Mouse (Mus musculus) lung, embryonic 14.5 days (tissue): Measurements from ENCODE around the gene Wdr47. TPM values are rescaled to one million over a fixed set of nuclear protein-coding genes. Genes with fewer than 3 reads are reported as not detected.

Experiments
- ATAC-seq: fragments of 200-750 bp; cut with Nextera tagmentation; 2 replicates; pipeline ENCODE4 v1.8.0; 2017; ENCODE audit warnings: mild to moderate bottlenecking, moderate TSS enrichment, moderate library complexity; ENCODE audit not compliant: insufficient read depth
- DNase-seq: peaks from one replicate; pipeline ENCODE4 v3.0.0-alpha.2; 2015
- H3K27ac ChIP-seq: fragments of 300-500 bp; sonication (generic); 2 replicates; pipeline ENCODE4 v1.5.1; 2014; ENCODE audit warnings: low read depth, mild to moderate bottlenecking, moderate library complexity
- H3K27me3 ChIP-seq: fragments of 300-500 bp; sonication (generic); 2 replicates; pipeline ENCODE4 v1.6.1; 2014; ENCODE audit warnings: low read length, control low read depth; ENCODE audit not compliant: insufficient read depth
- H3K36me3 ChIP-seq: fragments of 300-500 bp; sonication (generic); 2 replicates; pipeline ENCODE4 v1.6.1; 2014; ENCODE audit warnings: control low read depth; ENCODE audit not compliant: insufficient read depth
- H3K4me1 ChIP-seq: fragments of 300-500 bp; sonication (generic); 2 replicates; pipeline ENCODE4 v1.6.1; 2014; ENCODE audit warnings: antibody characterized with exemption, control low read depth; ENCODE audit not compliant: insufficient read depth
- H3K4me2 ChIP-seq: fragments of 300-500 bp; sonication (generic); 2 replicates; pipeline ENCODE4 v1.6.1; 2014; ENCODE audit warnings: mild to moderate bottlenecking
- H3K4me3 ChIP-seq: fragments of 300-500 bp; sonication (generic); 2 replicates; pipeline ENCODE4 v1.5.1; 2014; ENCODE audit warnings: low read depth, low read length
- H3K9ac ChIP-seq: fragments of 300-500 bp; sonication (generic); 2 replicates; pipeline ENCODE4 v1.6.1; 2014
- H3K9me3 ChIP-seq: fragments of 300-500 bp; sonication (generic); 2 replicates; pipeline ENCODE4 v1.6.1; 2016; ENCODE audit warnings: low read depth, low read length, control low read depth
- CTCF ChIP-seq: IDR thresholded peaks from 2 replicates; pipeline ENCODE4 v1.5.1; 2016; ENCODE audit warnings: antibody characterized with exemption, low read depth
- WGBS: fragments of 180-500 bp; shearing (Covaris S2); extraction: QIAGEN DNeasy Blood & Tissue Kit; methylation state at CpG from one replicate; pipeline ENCODE4 v1.1.7; 2014; 5-methylcytosine and 5-hydroxymethylcytosine counted together
- polyA plus RNA-seq: library from polyadenylated mRNA; unstranded; fragments of >200 nt; fragmentation: Nextera tagmentation; extraction: Ambion mirVana; gene quantifications from 2 replicates; pipeline ENCODE4 v1.2.1, GENCODE M21; 2014

The Wdr47 gene
- polyA plus RNA-seq, 1 experiment from 2014 or later = 10.7 TPM

DNA sequence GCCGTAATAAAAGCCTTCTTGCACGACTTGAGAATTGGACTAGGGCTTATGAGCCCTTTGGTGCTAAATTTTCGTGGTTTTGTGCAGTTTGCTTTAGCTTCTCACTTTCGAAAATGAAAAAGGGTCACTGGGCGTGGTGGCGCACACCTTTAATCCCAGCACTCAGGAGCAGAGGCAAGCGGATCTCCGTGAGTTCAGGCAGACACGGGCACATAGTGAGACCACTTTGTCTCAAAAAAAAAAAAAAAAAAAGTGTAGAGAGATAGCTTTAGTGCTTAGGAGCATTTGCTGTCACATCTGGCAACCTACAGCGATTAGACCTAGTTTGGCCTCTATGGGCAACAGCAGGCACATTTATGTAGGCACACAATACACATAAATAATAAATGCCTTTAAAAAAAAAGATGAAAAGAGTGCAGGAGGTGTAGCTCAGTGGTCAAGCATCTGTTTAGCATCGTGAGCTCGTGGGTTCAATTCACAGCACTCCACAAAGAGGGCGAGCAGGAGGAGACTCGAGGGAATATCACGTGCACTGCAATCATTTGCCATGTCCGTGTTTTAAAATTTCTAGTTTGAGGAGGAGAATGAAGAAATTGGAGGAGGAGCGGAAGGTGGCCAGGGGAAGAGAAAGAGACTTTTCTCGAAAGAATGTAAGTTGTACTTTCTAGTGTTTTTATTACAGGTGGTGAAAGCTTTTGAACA lies 18.6 kb upstream of the Wdr47 start:
- DNase-seq (peak; percentile 31), ATAC-seq (no peak)
- Histone ChIP-seq H3K4me1 (0 out of 2 replicates have a peak, but pooled peaks cover 3% of the 10 kb centered on the region), H3K4me3 (peak overlapping the region; percentile 58), H3K9me3 (no peaks in the 10 kb centered on the region), H3K9ac (peak overlapping the region; percentile 63), H3K27ac (no peak overlapping the region), H3K4me2 (peak overlapping the region; percentile 60), H3K27me3 (no peaks in the 10 kb centered on the region), H3K36me3 (no peaks in the 10 kb centered on the region)
- no peak for TF ChIP-seq CTCF
- 43% methylated on average over 18 of the region's 18 CpGs for WGBS

GRCm38 (mm10) chr3:108574018-108574417 lies 17.1 kb upstream of the Wdr47 start:
- ATAC-seq (no peak), DNase-seq (no peak)
- Histone ChIP-seq H3K36me3 (0 out of 2 replicates have a peak, but pooled peaks cover 2% of the 10 kb centered on the region), H3K4me2 (no peak overlapping the region), H3K4me1 (0 out of 2 replicates have a peak, but pooled peaks cover 3% of the 10 kb centered on the region), H3K9ac (no peak overlapping the region), H3K27me3 (no peaks in the 10 kb centered on the region), H3K4me3 (no peak overlapping the region), H3K27ac (no peak overlapping the region), H3K9me3 (no peaks in the 10 kb centered on the region)
- 84% methylated on average over 5 of the region's 5 CpGs for WGBS
- no peak for TF ChIP-seq CTCF

DNA sequence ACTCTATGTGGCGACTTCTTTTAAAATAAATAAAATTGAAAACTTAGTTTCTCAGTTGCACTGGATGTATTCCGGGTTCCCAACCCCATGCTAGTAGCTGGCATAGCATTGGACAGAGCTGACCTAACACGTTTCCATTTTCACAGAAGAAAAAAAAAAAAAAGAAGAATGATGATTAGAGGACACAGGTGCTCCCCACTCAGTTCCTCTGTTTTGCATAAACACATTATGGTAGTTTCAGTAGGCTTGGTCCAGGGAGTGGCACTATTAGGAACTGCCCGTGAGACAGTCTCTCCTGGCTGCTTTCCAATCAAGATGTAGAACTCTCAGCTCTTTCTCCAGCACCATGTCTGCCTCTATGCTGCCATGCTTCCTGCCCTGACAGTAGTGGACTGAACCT lies 6.5 kb upstream of the Wdr47 start:
- ATAC-seq (no peak), DNase-seq (no peak)
- no peaks in the 10 kb centered on the region for H3K4me1 ChIP-seq
- no peak overlapping the region for H3K9ac ChIP-seq
- no peak for TF ChIP-seq CTCF
- H3K4me2 ChIP-seq = no peak overlapping the region
- no peaks in the 10 kb centered on the region for H3K36me3 ChIP-seq
- H3K27me3 ChIP-seq = no peaks in the 10 kb centered on the region
- H3K27ac ChIP-seq = no peak overlapping the region
- WGBS = 71% methylated on average over 4 of the region's 4 CpGs
- H3K9me3 ChIP-seq = no peaks in the 10 kb centered on the region
- H3K4me3 ChIP-seq = no peak overlapping the region

DNA sequence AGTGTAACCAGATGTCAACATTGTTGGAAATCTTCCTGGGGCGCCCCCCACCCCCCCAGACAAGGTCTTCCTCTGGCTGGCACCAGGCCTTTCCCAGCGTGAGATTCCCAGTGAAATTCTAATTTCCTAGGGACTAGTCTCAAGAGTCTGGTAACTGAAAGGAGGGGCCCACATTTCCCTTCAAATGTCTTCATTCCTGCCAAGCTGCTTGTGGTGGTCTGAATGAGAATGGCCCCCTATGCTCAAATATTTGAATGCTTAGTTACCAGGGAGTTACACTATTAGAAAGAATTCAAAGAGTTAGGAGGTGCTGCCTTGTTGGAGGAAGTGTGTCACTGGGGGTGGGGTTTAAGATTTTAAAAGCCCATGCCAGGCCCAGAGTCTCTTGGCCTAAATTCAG lies 2.6 kb upstream of the Wdr47 start:
- 49% methylated on average over 2 of the region's 2 CpGs for WGBS

DNA sequence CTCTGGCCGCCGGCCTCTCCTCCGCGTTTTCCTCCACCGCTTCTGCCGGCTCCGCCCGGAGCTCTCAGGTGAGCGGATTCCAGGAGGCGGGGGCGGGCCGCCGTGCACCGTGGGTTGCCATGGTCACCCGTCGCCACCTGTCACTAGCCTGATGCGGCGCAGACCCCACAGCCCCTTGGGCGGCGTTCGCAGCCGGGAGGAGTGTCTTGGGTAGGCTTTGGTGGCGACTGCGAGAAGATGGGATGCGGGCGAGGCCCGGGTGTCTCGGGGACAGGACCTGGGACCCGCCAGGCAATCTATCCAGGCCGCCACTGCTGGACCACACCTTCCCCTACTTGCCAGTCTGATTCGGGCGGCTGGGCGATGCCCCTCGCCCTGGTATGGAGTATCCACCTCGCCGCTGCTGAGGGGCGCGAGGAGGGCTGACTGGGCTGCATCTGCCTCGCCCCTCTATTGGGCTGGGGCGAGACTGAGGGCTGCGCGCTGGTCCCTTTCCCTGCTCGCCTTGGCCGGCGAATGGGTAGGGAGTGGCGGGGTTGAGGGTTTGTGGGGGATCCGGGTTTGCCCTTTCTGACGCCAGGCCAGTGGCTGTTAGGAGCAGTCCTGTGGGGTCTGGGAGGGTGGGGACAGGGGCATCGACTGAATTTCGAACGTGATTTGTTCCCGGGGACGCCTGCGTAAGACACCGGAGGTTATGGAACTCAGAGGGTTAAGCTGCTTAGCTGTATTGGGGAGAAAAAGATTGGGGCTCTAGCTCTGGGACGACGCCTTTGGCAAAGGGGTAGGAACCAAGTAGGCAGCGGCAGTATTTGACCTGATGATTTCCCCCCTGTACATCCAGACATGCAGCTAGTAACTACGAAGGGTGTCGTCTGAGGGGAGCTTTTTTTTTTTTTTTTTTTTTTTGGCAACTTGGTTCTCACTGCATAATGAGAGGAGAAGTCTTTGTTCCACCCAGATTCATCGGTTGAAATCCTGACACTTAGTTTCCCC lies 747 bp downstream of the Wdr47 start:
- DNase-seq (no peak), ATAC-seq (peak; percentile 82)
- WGBS = under 1% methylated on average over 61 of the region's 61 CpGs
- Histone ChIP-seq H3K27ac (peak overlapping the region; percentile 40; the same call in 1 of the 2 replicates), H3K4me2 (peak overlapping the region; percentile 97), H3K9ac (peak overlapping the region; percentile 72), H3K36me3 (no peaks in the 10 kb centered on the region), H3K4me3 (peak overlapping the region; percentile 92), H3K27me3 (no peaks in the 10 kb centered on the region), H3K9me3 (no peaks in the 10 kb centered on the region), H3K4me1 (no peaks in the 10 kb centered on the region)
- no peak for TF ChIP-seq CTCF

More for the DNA sequence above, 2.6 kb upstream of the Wdr47 start:
- Histone ChIP-seq H3K27ac (no peak overlapping the region), H3K36me3 (no peaks in the 10 kb centered on the region), H3K9ac (no peak overlapping the region), H3K4me1 (no peaks in the 10 kb centered on the region), H3K9me3 (no peaks in the 10 kb centered on the region), H3K4me2 (no peak overlapping the region), H3K4me3 (no peak overlapping the region), H3K27me3 (no peaks in the 10 kb centered on the region)
- DNase-seq (no peak), ATAC-seq (no peak)
- TF ChIP-seq CTCF = no peak

GRCm38 (mm10) chr3:108608906-108609305 lies 17.8 kb downstream of the Wdr47 start:
- Histone ChIP-seq H3K27ac (no peak overlapping the region), H3K4me1 (no peaks in the 10 kb centered on the region), H3K9ac (no peak overlapping the region), H3K4me2 (no peak overlapping the region), H3K4me3 (no peak overlapping the region), H3K36me3 (no peaks in the 10 kb centered on the region), H3K9me3 (no peaks in the 10 kb centered on the region), H3K27me3 (no peaks in the 10 kb centered on the region)
- no peak for DNase-seq
- no peak for TF ChIP-seq CTCF
- no peak for ATAC-seq
- WGBS = 47% methylated on average over 3 of the region's 3 CpGs

DNA sequence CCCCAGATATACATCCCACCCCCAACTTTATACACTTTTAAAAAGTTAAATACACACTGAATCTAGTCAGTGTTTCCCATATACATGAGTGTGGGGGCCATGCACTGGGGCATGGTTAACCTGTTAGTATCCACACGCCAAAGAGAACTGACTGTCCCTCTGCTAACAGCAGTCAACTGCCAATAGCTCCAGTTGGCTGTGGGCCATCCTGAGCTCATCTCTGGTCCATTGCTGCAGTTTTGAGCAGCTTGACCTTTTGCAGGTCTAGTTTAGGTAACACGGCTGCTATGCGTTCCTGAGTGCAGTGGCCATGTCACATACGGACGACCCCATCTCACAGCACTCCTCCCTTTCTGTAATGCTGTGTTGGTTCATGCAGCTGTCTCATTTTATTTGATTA lies 43.7 kb downstream of the Wdr47 start:
- 50% methylated on average over 5 of the region's 5 CpGs for WGBS
- Histone ChIP-seq H3K9me3 (no peaks in the 10 kb centered on the region), H3K4me3 (no peak overlapping the region), H3K27me3 (no peaks in the 10 kb centered on the region), H3K9ac (no peak overlapping the region), H3K27ac (no peak overlapping the region), H3K4me1 (no peaks in the 10 kb centered on the region), H3K4me2 (no peak overlapping the region), H3K36me3 (no peaks in the 10 kb centered on the region)
- DNase-seq (no peak), ATAC-seq (no peak)
- no peak for TF ChIP-seq CTCF
